Mouse (Mus musculus) G1E (cell line): ENCODE data around the gene Adrb1.

Experiments used
- CTCF ChIP-seq: IDR thresholded peaks from 2 replicates; pipeline ENCODE4 v1.5.1; 2012; ENCODE audit warnings: low read depth, low read length, inconsistent platforms, mixed read lengths
- TAL1 ChIP-seq: conservative IDR thresholded peaks from 2 replicates; pipeline ENCODE4 v1.6.1; 2012; ENCODE audit warnings: low read depth, low read length, inconsistent platforms, mixed read lengths

GRCm38 (mm10) chr19:56774408-56774962 is 52.5 kb downstream of the Adrb1 start:
- TF ChIP-seq CTCF (no peak), TAL1 (no peak)
